Mouse (Mus musculus) ES-Bruce4 (cell line): ENCODE results near the gene Wsb2. TPM values are rescaled to one million over a fixed set of nuclear protein-coding genes. Genes with fewer than 3 reads are reported as not detected.

Experiments
- H3K27ac ChIP-seq: 2 replicates; pipeline ENCODE4 v1.5.1; 2012; ENCODE audit warnings: low read length, inconsistent platforms; ENCODE audit not compliant: insufficient read depth
- H3K27me3 ChIP-seq: 2 replicates; pipeline ENCODE4 v1.6.1; 2012; ENCODE audit warnings: mild to moderate bottlenecking, low read length, inconsistent platforms; ENCODE audit not compliant: control insufficient read depth, poor library complexity, insufficient read depth, severe bottlenecking
- H3K36me3 ChIP-seq: 2 replicates; pipeline ENCODE4 v1.6.1; 2012; ENCODE audit warnings: inconsistent platforms, mild to moderate bottlenecking, low read length, moderate library complexity; ENCODE audit not compliant: control insufficient read depth, poor library complexity, insufficient read depth, severe bottlenecking
- H3K4me1 ChIP-seq: one replicate; pipeline ENCODE4 v1.8.1; 2011; ENCODE audit warnings: low read length; ENCODE audit not compliant: control insufficient read depth, insufficient read depth
- H3K4me3 ChIP-seq: 2 replicates; pipeline ENCODE4 v1.5.1; 2011; ENCODE audit warnings: low read depth, mild to moderate bottlenecking, low read length
- H3K9ac ChIP-seq: 2 replicates; pipeline ENCODE4 v1.6.1; 2012; ENCODE audit warnings: low read depth, mild to moderate bottlenecking, inconsistent platforms; ENCODE audit not compliant: poor library complexity, severe bottlenecking
- H3K9me3 ChIP-seq: replicated peaks from 2 replicates; pipeline ENCODE4 v1.6.1; 2012; ENCODE audit warnings: mild to moderate bottlenecking, low read length, inconsistent platforms; ENCODE audit not compliant: control insufficient read depth, poor library complexity, insufficient read depth, severe bottlenecking
- CTCF ChIP-seq: IDR thresholded peaks from one replicate; pipeline ENCODE4 v1.8.1; 2011; ENCODE audit warnings: low read depth, low read length
- EP300 ChIP-seq: IDR thresholded peaks from 2 replicates; pipeline ENCODE4 v1.6.1; 2011; ENCODE audit warnings: low read depth, low read length; ENCODE audit not compliant: insufficient read depth
- POLR2A ChIP-seq: IDR thresholded peaks from one replicate; pipeline ENCODE4 v1.8.1; 2011; ENCODE audit warnings: low read length; ENCODE audit not compliant: insufficient read depth
- polyA plus RNA-seq: library from polyadenylated mRNA; stranded (reverse); fragments of >200 nt; gene quantifications from 2 replicates; pipeline ENCODE4 v1.2.4, GENCODE M21; 2011; ENCODE audit warnings: low read depth; ENCODE audit not compliant: missing spikeins, insufficient read depth, insufficient read length

The Wsb2 gene
- 49.5 and 56.1 TPM in 2 replicates for polyA plus RNA-seq

DNA sequence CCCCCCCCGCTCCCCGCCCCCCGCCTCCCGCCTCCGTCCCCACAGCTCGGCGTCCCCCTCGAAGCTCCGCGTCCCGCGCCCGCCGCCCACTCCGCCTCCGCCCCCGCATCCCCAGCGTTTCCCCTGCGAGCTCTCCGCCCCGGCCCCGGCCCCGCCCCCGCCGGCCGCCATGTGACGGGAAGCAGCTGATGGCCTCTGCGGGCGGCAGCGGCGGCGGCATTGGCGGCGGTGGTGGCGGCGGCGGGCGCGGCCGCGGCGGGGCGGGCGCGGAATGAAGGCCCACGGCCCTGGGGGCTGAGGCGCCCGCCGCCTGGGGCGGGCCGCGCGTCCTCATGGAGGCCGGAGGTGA lies at the start of gene Wsb2:
Gene Wsb2, plus strand, starts transcription at position 176 of the 349 bp plus-strand sequence.
- Histone ChIP-seq H3K27ac (peak within 1 kb of the TSS; percentile 79), H3K4me3 (peak within 1 kb of the TSS; percentile 69), H3K9me3 (no peaks in the 10 kb centered on the region), H3K27me3 (no peaks in the 10 kb centered on the region), H3K4me1 (peaks cover 8% of the 10 kb centered on the region), H3K9ac (peak within 1 kb of the TSS; percentile 96), H3K36me3 (no peaks in the 10 kb centered on the region)
- TF ChIP-seq CTCF (no peak), EP300 (no peak), POLR2A (no peak)

DNA sequence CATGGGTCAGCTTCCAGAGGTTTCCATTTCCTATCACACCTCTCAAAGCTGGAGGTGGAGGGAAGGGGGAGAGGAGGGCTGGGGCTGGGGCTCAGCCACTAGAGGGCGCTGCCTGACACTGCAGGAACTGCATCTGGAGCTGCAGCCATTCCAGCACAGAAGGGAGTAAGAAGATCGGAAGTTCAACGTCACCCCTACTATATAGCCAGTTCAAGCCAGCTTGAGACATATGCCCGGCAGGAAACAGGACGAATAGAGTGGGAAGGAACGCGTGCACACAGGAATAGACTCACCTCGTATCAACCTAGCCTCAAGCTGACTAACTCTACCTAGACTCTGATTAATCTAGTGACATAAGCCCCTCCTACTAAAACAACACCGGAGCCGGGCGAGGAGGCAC lies 49.4 kb upstream of the Wsb2 start:
- no peaks in the 10 kb centered on the region for H3K27me3 ChIP-seq
- H3K4me3 ChIP-seq = peak overlapping the region; percentile 49
- TF ChIP-seq POLR2A (no peak), CTCF (peak; percentile 99)
- no peaks in the 10 kb centered on the region for H3K4me1 ChIP-seq
- H3K36me3 ChIP-seq = no peaks in the 10 kb centered on the region
- H3K9ac ChIP-seq = no peak overlapping the region
- H3K27ac ChIP-seq = no peak overlapping the region
- H3K9me3 ChIP-seq = no peaks in the 10 kb centered on the region

- Histone ChIP-seq H3K4me3 (peak overlapping the region; percentile 75), H3K9ac (peak overlapping the region; percentile 42), H3K4me1 (peaks cover 2% of the 10 kb centered on the region), H3K27me3 (no peaks in the 10 kb centered on the region), H3K36me3 (no peaks in the 10 kb centered on the region), H3K27ac (peak overlapping the region; percentile 90), H3K9me3 (no peaks in the 10 kb centered on the region)
- TF ChIP-seq CTCF (no peak), POLR2A (peak; percentile 57), EP300 (0 out of 2 replicates have a peak, but pooled peaks have one; percentile 5)
These were observed 43.7 kb upstream of the Wsb2 start for GRCm38 (mm10) chr5:117313420-117313819.

DNA sequence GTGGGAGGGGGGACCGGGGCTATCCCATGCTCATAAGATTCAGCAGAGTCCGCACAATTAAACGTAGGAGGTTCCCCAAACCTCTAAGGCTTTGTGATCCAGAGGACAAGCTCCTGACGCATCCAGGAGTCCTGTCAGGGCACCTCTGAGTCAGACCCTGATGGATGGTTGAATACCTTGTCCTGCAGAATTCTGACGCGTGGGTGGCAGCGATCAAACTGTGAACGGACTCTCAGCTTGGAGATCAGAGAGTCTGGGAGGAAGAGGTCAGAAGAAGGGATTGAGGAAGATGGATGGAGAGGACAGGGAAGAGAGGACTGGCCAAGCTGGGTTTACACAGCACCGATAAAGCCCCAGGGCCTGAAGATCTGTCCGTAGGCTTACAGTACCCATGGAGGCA lies 43.2 kb upstream of the Wsb2 start:
- Histone ChIP-seq H3K9me3 (no peaks in the 10 kb centered on the region), H3K4me1 (peaks cover 2% of the 10 kb centered on the region), H3K36me3 (no peaks in the 10 kb centered on the region), H3K9ac (peak overlapping the region; percentile 42), H3K27ac (peak overlapping the region; percentile 90), H3K4me3 (peak overlapping the region; percentile 75), H3K27me3 (no peaks in the 10 kb centered on the region)
- TF ChIP-seq CTCF = no peak
- TF ChIP-seq POLR2A = no peak
- TF ChIP-seq EP300 = no peak

- peak overlapping the region; percentile 90 for H3K27ac ChIP-seq
- H3K4me1 ChIP-seq = peaks cover 2% of the 10 kb centered on the region
- H3K27me3 ChIP-seq = no peaks in the 10 kb centered on the region
- no peak overlapping the region for H3K4me3 ChIP-seq
- no peaks in the 10 kb centered on the region for H3K9me3 ChIP-seq
- H3K36me3 ChIP-seq = no peaks in the 10 kb centered on the region
- H3K9ac ChIP-seq = peak overlapping the region; percentile 42
- TF ChIP-seq CTCF (no peak), EP300 (0 out of 2 replicates have a peak, but pooled peaks have one; percentile 35)
These were observed 42.3 kb upstream of the Wsb2 start for GRCm38 (mm10) chr5:117314587-117315428.
